Mouse (Mus musculus) kidney, embryonic 15.5 days (tissue): ENCODE data around the gene Ttc23l. TPM values are rescaled to one million over a fixed set of nuclear protein-coding genes. Genes with fewer than 3 reads are reported as not detected.
"Not testable (repeated sequence)": the region's sequence is repeated elsewhere in the genome, so short reads cannot be mapped to it uniquely, and the experiment has no call there.

Experiments used
- ATAC-seq: fragments of 200-750 bp; cut with Nextera tagmentation; replicated peaks from 2 replicates; pipeline ENCODE4 v1.8.0; 2017; ENCODE audit warnings: moderate TSS enrichment; ENCODE audit not compliant: low FRiP score
- H3K27ac ChIP-seq: fragments of 300-500 bp; sonication (generic); 2 replicates; pipeline ENCODE4 v1.5.1; 2015; ENCODE audit warnings: mild to moderate bottlenecking, inconsistent platforms
- H3K27me3 ChIP-seq: fragments of 300-500 bp; sonication (generic); 2 replicates; pipeline ENCODE4 v1.6.1; 2015; ENCODE audit warnings: inconsistent platforms
- H3K36me3 ChIP-seq: fragments of 300-500 bp; sonication (generic); 2 replicates; pipeline ENCODE4 v1.6.1; 2015; ENCODE audit warnings: inconsistent platforms
- H3K4me1 ChIP-seq: fragments of 300-500 bp; sonication (generic); 2 replicates; pipeline ENCODE4 v1.6.1; 2015; ENCODE audit warnings: inconsistent platforms
- H3K4me2 ChIP-seq: fragments of 300-500 bp; sonication (generic); 2 replicates; pipeline ENCODE4 v1.6.1; 2015; ENCODE audit warnings: moderate library complexity, mild to moderate bottlenecking, inconsistent platforms
- H3K4me3 ChIP-seq: fragments of 300-500 bp; sonication (generic); replicated peaks from 2 replicates; pipeline ENCODE4 v1.5.1; 2015; ENCODE audit warnings: mild to moderate bottlenecking, inconsistent platforms
- H3K9ac ChIP-seq: fragments of 300-500 bp; sonication (generic); 2 replicates; pipeline ENCODE4 v1.6.1; 2015; ENCODE audit warnings: mild to moderate bottlenecking, inconsistent platforms
- H3K9me3 ChIP-seq: fragments of 300-500 bp; sonication (generic); replicated peaks from 2 replicates; pipeline ENCODE4 v1.6.1; 2016; ENCODE audit warnings: inconsistent platforms
- WGBS: fragments of 180-500 bp; shearing (Covaris S2); methylation state at CpG from one replicate; pipeline ENCODE4 v1.1.7; 2015; ENCODE audit warnings: mixed read lengths; 5-methylcytosine and 5-hydroxymethylcytosine counted together
- polyA plus RNA-seq: library from polyadenylated mRNA; unstranded; fragments of >200 nt; fragmentation: Nextera tagmentation; extraction: Ambion mirVana; gene quantifications from 2 replicates; pipeline ENCODE4 v1.2.1, GENCODE M21; 2015

The Ttc23l gene
- polyA plus RNA-seq, 1 experiment from 2014 or later: not detected

- Histone ChIP-seq H3K9ac (no peak overlapping the region), H3K9me3 (no peaks in the 10 kb centered on the region), H3K27me3 (no peaks in the 10 kb centered on the region), H3K4me3 (no peak overlapping the region), H3K4me2 (no peak overlapping the region), H3K36me3 (peaks cover 4% of the 10 kb centered on the region; the same call in 1 of the 2 replicates), H3K4me1 (no peaks in the 10 kb centered on the region), H3K27ac (no peak overlapping the region)
- WGBS: 54% methylated on average over 11 of the region's 11 CpGs
- 0 out of 2 replicates have a peak, but pooled peaks have one; percentile 58 for ATAC-seq
Observed at GRCm38 (mm10) chr15:10500838-10501719, 57.4 kb downstream of the Ttc23l start.

GRCm38 (mm10) chr15:10500035-10500434 is 58.4 kb downstream of the Ttc23l start:
- peaks cover 9% of the 10 kb centered on the region for H3K36me3 ChIP-seq
- no peaks in the 10 kb centered on the region for H3K27me3 ChIP-seq
- no peak for ATAC-seq
- H3K9me3 ChIP-seq: no peaks in the 10 kb centered on the region
- WGBS: 88% methylated on average over 5 of the region's 5 CpGs
- H3K9ac ChIP-seq: no peak overlapping the region
- H3K4me2 ChIP-seq: no peak overlapping the region
- no peak overlapping the region for H3K4me3 ChIP-seq
- no peaks in the 10 kb centered on the region for H3K4me1 ChIP-seq
- H3K27ac ChIP-seq: no peak overlapping the region

- H3K27me3 ChIP-seq: no peaks in the 10 kb centered on the region
- no peaks in the 10 kb centered on the region for H3K4me1 ChIP-seq
- no peak overlapping the region for H3K27ac ChIP-seq
- no peak overlapping the region for H3K4me3 ChIP-seq
- no peak overlapping the region for H3K4me2 ChIP-seq
- no peaks in the 10 kb centered on the region for H3K9me3 ChIP-seq
- no peak overlapping the region for H3K9ac ChIP-seq
- no peak for ATAC-seq
- WGBS: 80% methylated on average over 5 of the region's 5 CpGs
- peaks cover 11% of the 10 kb centered on the region for H3K36me3 ChIP-seq
Observed at GRCm38 (mm10) chr15:10499593-10499992, 58.9 kb downstream of the Ttc23l start.

GRCm38 (mm10) chr15:10496696-10497095 is 61.8 kb downstream of the Ttc23l start:
- not testable (repeated sequence) for H3K9me3 ChIP-seq, H3K4me1 ChIP-seq, H3K4me2 ChIP-seq, H3K4me3 ChIP-seq, ATAC-seq, H3K27me3 ChIP-seq, H3K9ac ChIP-seq, H3K27ac ChIP-seq
- WGBS: 100% methylated on average over 1 of the region's 1 CpGs
- peaks cover 35% of the 10 kb centered on the region for H3K36me3 ChIP-seq

- WGBS: 95% methylated on average over 11 of the region's 11 CpGs
- H3K4me2 ChIP-seq: no peak overlapping the region
- no peaks in the 10 kb centered on the region for H3K4me1 ChIP-seq
- peaks cover 39% of the 10 kb centered on the region for H3K36me3 ChIP-seq
- no peak for ATAC-seq
- no peak overlapping the region for H3K27ac ChIP-seq
- H3K4me3 ChIP-seq: no peak overlapping the region
- H3K27me3 ChIP-seq: no peaks in the 10 kb centered on the region
- no peaks in the 10 kb centered on the region for H3K9me3 ChIP-seq
- no peak overlapping the region for H3K9ac ChIP-seq
Observed at GRCm38 (mm10) chr15:10495944-10496343, 62.5 kb downstream of the Ttc23l start.

GRCm38 (mm10) chr15:10490101-10490500 is 68.4 kb downstream of the Ttc23l start:
- Histone ChIP-seq H3K4me2 (no peak overlapping the region), H3K4me1 (peaks cover 7% of the 10 kb centered on the region), H3K9ac (no peak overlapping the region), H3K36me3 (peaks cover 56% of the 10 kb centered on the region), H3K27me3 (no peaks in the 10 kb centered on the region), H3K4me3 (no peak overlapping the region), H3K9me3 (no peaks in the 10 kb centered on the region), H3K27ac (no peak overlapping the region)
- ATAC-seq: no peak
- WGBS: 92% methylated on average over 5 of the region's 5 CpGs

GRCm38 (mm10) chr15:10487246-10487645 is 71.2 kb downstream of the Ttc23l start:
- H3K27ac ChIP-seq: peak overlapping the region; percentile 51; the same call in 1 of the 2 replicates
- peak overlapping the region; percentile 67; the same call in 1 of the 2 replicates for H3K4me3 ChIP-seq
- H3K9me3 ChIP-seq: no peaks in the 10 kb centered on the region
- no peak for ATAC-seq
- peaks cover 20% of the 10 kb centered on the region for H3K4me1 ChIP-seq
- peaks cover 52% of the 10 kb centered on the region for H3K36me3 ChIP-seq
- H3K9ac ChIP-seq: peak overlapping the region; percentile 74; the same call in 1 of the 2 replicates
- no peaks in the 10 kb centered on the region for H3K27me3 ChIP-seq
- H3K4me2 ChIP-seq: peak overlapping the region; percentile 78
- 66% methylated on average over 2 of the region's 2 CpGs for WGBS

- Histone ChIP-seq H3K9ac (peak overlapping the region; percentile 74), H3K27ac (peak overlapping the region; percentile 72), H3K4me3 (peak overlapping the region; percentile 67), H3K27me3 (no peaks in the 10 kb centered on the region), H3K4me1 (peaks cover 20% of the 10 kb centered on the region), H3K9me3 (no peaks in the 10 kb centered on the region), H3K36me3 (peaks cover 50% of the 10 kb centered on the region), H3K4me2 (peak overlapping the region; percentile 78)
- ATAC-seq: peak; percentile 53
- 1% methylated on average over 18 of the region's 18 CpGs for WGBS
Observed at GRCm38 (mm10) chr15:10486365-10486839, 72.1 kb downstream of the Ttc23l start.

- Histone ChIP-seq H3K36me3 (peaks cover 51% of the 10 kb centered on the region), H3K9me3 (no peaks in the 10 kb centered on the region), H3K4me3 (peak within 1 kb of the TSS; percentile 67), H3K27me3 (no peaks in the 10 kb centered on the region), H3K27ac (peak within 1 kb of the TSS; percentile 72), H3K9ac (peak within 1 kb of the TSS; percentile 74), H3K4me1 (peaks cover 20% of the 10 kb centered on the region), H3K4me2 (peak within 1 kb of the TSS; percentile 78)
- under 1% methylated on average over 58 of the region's 58 CpGs for WGBS
- ATAC-seq: peak; percentile 100
Observed at GRCm38 (mm10) chr15:10485484-10486364, 72.7 kb downstream of the Ttc23l start, which contains the start of the genes Brix1 and Rad1. TSS of gene Brix1 (minus strand) at chr15:10485947. TSS of gene Rad1 (plus strand) at chr15:10486018.

- H3K27ac ChIP-seq: no peak overlapping the region; the same call in 1 of the 2 replicates
Observed at GRCm38 (mm10) chr15:10470941-10471340, 87.5 kb downstream of the Ttc23l start.

GRCm38 (mm10) chr15:10470151-10470831 is 88.2 kb downstream of the Ttc23l start, which contains the start of gene Dnajc21:
TSS of gene Dnajc21 (minus strand) at chr15:10470516.
- H3K27me3 ChIP-seq: no peaks in the 10 kb centered on the region
- no peaks in the 10 kb centered on the region for H3K9me3 ChIP-seq
- H3K27ac ChIP-seq: peak within 1 kb of the TSS; percentile 76
- peak; percentile 97 for ATAC-seq
- H3K36me3 ChIP-seq: peaks cover 10% of the 10 kb centered on the region
- peak within 1 kb of the TSS; percentile 83 for H3K4me2 ChIP-seq
- peak within 1 kb of the TSS; percentile 79 for H3K9ac ChIP-seq
- WGBS: under 1% methylated on average over 70 of the region's 87 CpGs
- H3K4me1 ChIP-seq: peaks cover 19% of the 10 kb centered on the region; the same call in 1 of the 2 replicates
- peak within 1 kb of the TSS; percentile 86 for H3K4me3 ChIP-seq

More at GRCm38 (mm10) chr15:10470941-10471340, 87.5 kb downstream of the Ttc23l start:
- peaks cover 16% of the 10 kb centered on the region for H3K36me3 ChIP-seq
- H3K9ac ChIP-seq: peak overlapping the region; percentile 79
- H3K4me3 ChIP-seq: peak overlapping the region; percentile 86
- WGBS: 15% methylated on average over 3 of the region's 3 CpGs
- H3K9me3 ChIP-seq: no peaks in the 10 kb centered on the region
- peak overlapping the region; percentile 83 for H3K4me2 ChIP-seq
- H3K4me1 ChIP-seq: peaks cover 19% of the 10 kb centered on the region; the same call in 1 of the 2 replicates
- H3K27me3 ChIP-seq: no peaks in the 10 kb centered on the region
- ATAC-seq: no peak
